Mouse (Mus musculus): ENCODE results near the gene Rab8a.

Rab8a gene

DNA sequence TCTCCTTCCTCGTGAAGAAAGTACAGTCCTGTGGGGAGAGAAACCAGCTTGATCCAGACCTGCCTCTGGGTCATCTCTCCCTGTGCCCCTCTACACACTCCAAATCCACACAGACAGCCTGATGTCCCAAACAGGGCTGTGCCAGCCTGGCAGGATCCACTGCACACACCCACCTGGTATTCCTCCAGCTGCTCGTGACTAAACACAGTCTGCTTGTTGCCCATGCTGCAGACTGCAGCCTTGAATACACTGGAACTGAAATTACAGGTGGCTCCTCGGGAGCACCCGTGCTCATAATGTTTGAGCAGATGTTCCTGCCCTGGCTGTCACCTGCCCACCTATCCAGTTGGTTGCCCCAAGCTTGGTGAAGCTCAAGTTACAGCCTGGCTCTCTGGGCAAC lies 51.8 kb downstream of the Rab8a start, which contains the start of gene Cib3:
Gene Cib3 (minus strand): TSS at position 87 of the 400 bp plus-strand sequence.
- no peak for DNase-seq (ENCODE audit: low read depth)

DNA sequence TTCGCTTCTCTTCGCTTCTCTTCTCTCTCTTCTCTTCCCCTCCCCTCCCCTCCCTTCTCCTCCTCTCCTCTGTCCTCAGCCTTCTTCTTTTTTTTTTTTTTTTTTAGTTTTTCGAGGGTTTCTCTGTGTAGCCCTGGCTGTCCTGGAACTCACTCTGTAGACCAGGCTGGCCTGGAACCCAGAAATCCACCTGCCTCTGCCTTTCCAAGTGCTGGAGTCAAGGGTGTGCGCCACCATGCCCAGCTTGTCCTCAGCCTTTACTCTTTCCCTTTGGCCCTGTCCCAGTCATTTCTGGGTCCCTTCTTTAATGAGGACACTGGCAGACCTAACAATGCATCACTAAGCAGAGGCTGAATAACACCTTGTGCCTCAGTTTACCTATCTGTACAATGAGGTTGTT lies 52.5 kb downstream of the Rab8a start, which contains the start of gene Gm11034:
Gene Gm11034 (minus strand): TSS at position 101 of the 400 bp plus-strand sequence.
- DNase-seq (ENCODE audit: low read depth), result no peak

DNA sequence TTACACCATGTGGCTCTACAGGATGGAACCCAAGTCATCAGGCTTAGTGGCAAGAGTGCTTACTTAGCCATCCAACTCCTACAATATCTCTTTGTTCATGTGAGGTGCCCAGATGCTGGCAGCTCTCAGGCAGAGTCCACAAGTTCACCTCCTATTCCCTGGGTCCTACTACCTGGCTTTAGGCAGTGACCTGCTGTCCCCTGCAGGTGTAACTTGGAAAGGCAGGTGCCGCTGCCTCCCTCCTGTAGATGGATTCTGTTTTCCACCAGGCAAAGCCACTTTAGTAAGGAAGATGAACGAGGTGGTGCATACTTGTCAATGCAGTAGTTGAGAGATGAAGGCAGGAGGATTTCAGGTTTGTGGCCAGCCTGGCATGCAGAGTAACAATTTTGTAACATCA lies 54.1 kb downstream of the Rab8a start:
- no peak for DNase-seq (ENCODE audit: low read depth)

DNA sequence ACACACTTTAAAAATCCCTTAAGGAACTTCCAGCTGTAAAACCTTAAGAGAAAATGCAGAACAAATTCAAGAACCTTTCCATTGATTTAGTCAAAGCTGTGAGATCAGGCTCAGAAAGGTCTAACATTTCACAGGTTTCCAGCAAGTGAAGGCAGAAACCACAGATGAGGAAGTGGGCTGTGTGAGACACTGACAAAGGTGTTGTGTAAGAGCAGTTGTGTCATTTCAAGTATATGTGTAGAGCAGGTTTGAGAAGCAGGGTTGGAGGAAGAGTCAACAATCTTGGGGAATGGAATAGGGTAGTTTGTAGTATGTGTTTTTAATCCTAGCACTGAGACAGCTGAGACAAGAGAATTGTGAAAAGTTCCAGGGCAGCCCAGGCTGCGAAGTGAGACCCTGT lies 54.9 kb downstream of the Rab8a start:
- no peak for DNase-seq (ENCODE audit: low read depth)

DNA sequence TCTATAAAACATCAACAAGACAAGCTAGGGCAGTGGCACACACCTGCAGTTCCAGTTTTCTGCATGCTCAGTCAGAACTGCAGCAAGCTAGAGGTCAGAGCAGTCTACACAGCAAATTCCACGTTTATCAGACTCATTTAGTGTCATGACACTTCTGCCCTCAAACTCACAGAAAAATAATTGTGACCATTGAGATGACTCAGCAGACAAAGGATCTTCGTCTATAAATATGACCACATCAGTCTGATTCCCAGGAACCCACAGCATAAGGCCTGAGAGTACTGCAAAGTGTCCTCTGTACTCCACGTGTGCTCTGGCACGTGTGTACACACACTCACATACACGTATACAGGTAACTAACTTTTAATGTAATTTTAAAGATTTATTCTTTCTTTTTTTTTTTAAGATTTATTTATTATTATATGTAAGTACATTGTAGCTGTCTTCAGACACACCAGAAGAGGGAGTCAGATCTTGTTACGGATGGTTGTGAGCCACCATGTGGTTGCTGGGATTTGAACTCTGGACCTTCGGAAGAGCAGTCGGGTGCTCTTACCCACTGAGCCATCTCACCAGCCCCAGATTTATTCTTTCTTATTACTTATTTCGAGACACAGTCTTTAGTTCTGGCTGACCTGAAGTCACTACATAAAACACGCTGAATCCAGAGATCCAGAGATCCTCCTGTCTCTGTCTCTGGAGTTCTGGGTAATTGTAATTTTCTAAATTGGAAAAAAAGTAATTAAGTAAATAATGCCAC lies 58.0 kb downstream of the Rab8a start:
- DNase-seq (ENCODE audit: low read depth), result no peak

DNA sequence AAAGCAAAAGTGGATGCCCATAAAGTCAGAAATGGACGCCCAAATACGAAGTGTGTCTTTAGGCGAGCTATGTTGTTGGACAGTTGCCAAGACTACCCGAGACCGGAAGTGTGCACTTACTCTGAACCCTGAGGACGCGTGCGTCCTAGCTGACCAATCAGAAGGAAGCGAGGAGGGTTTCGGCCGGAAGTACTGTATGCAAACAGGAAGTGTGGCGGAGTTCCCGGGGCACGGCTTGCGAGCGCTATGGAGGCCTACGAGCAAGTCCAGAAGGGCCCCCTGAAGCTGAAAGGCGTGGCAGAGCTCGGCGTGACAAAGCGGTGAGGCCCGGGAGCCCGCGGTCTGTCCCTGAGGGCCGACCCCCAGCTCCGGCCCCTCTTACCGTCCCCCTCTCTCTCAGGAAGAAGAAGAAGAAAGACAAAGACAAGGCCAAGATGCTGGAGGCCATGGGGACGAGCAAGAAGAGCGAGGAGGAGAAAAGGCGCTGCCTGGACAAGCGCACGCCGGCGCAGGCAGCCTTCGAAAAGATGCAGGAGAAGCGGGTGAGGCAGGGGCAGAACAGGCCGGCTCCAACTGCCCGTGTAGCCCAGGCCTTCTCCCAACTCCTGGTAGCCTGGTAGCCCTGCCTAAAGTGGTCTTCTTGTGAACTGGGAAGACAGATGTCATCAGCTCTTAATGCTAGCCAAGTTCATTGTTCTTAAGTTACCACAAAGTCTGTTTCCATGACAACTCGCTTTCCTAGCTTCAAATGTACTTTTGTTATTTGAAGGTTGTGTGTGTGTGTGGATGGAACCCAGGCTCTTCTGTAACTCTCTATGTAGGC lies 58.8 kb downstream of the Rab8a start, which contains the start of gene Fam32a:
Gene Fam32a (plus strand): TSS at position 190 of the 823 bp plus-strand sequence.
- peak; percentile 98 for DNase-seq (ENCODE audit: low read depth)

DNA sequence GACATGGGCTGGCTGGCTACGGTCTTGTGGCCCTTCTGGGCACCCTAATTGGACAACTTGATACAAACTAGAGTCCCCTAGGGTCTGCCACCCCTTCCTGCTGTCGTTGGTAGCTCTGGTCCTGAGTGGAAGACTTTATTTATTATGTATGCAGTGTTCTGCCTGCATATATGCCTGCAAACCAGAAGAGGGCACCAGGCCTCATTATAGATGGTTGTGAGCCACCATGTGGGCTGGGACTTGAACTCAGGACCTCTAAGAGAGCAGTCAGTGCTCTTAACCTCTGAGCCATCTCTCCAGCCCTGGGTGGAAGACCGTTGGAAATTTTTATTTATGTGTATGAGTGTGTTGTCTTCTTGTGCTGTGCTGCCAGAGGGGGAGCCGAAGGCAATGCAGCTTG lies 59.8 kb downstream of the Rab8a start:
- DNase-seq (ENCODE audit: low read depth), result no peak

DNA sequence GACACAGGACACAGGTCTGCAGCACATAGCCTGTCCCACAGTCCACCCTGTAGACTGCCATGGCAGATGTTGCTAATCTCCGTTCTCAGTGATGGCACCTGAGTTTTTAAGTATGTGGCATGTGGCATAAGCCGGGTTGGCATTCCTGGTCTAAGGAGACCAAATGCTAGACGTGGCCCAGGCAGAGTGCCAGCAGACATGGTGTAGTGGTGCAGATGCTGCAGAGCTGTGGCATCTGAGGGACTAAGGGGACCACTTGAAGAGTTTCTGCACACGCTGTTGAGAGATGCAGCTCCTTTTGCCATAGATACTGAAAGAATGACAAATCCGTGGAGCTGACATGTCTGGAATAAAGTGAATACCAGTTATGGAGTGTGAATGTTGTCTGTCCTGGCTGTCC lies 61.7 kb downstream of the Rab8a start:
- no peak for DNase-seq (ENCODE audit: low read depth)

Measured in c-Kit-positive CD71-negative TER-119-negative erythroid progenitor cells, embryonic 14.5 days (primary cell).